Mouse (Mus musculus) spleen, postnatal 14 days (tissue): ENCODE results near the gene Ccdc185.
A peak's percentile ranks its signal among the peaks of the same experiment; 100 is the strongest.

Source experiments
- DNase-seq, 2 experiments: peaks; one replicate each; pipeline ENCODE4 v3.0.0; 2021 to 2022; ENCODE audit warnings: low spot score in 2 of 2

Ccdc185 gene

DNA sequence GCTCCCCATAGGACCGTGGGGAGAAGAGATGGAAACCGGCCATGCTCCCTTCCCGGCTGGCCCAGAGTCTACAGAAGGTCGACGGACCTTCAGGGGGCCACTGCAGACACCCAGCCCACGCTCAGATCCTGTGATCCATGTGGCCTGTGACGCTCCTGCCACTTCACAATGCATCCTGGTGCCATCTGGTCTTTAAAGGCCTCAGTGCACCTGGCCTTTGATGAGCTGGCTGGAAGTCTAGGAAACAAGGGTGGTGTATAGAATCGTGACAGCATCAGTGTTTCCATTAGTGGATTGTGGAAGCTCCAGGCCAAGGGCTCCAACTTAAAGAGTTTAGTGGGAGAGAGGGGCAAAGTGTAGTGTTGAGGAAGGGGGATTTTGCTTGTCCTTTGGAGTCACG lies at the start of gene Ccdc185:
Ccdc185 (minus strand) TSS at position 101 of the 400 bp plus-strand sequence.
- DNase-seq: no peak

GRCm38 (mm10) chr1:182797048-182797447 lies 48.1 kb upstream of the Ccdc185 start:
- DNase-seq: no peak

DNA sequence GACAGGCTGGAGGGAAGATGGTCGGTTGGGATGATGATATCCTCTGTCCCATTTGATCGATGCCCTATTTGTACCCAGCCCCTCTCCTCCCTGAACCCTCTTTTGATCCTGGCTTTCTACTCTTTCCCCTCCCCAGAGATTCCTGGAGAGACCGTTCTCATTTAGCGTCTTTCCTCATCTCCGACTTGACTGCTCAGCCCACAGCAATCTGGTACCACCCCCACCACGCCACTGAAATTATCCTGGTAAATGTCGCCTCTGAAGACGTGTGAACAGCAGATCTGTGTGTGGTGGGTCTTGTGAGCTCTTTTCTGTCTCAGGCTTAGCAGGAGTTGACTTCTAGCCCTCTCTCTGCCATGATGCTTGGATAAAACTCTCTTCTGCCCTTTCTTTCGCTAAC lies 45.6 kb upstream of the Ccdc185 start:
- no peak for DNase-seq

DNA sequence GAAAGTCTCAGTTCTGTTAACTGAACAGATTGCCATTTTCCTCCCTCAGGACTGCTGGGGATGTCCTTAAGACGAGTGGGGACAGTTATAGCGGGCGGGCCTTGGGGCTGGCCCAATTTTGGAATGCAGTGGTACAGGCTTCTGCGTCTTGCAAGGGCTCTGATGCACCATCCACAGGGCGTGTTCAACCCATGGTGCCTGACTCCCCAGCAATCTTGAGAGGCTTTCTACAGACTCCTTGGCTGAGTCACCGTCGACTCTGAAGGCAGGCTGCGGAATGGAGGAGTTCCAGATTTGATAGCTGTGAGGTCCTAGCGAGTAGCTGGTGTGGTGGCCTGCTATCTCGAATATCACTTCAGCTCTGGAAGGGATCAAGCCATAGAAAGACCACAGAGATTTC lies 45.2 kb upstream of the Ccdc185 start:
- DNase-seq: no peak

GRCm38 (mm10) chr1:182792521-182793071 lies 43.6 kb upstream of the Ccdc185 start:
- DNase-seq: peak in 1 of 2 experiments; percentile 23

DNA sequence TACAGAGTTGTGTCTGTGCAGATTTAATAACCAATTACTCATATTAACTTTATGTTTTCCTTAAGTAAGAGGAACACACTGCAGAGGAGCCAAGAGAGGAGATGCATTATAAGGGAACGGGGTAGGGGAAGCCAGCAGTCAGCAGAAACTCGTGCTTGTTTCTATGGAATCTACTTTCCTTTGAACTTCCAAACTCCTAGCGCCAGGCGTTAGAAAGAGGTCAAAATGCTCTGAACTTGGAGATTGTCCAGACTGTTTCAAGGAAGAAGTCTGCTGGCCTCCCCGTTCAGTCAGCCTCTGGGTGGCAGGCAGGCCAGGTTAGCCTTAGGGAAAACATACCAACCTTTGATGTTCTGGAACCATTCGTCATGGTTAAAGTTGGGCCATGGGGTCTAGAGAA lies 39.9 kb upstream of the Ccdc185 start:
- DNase-seq: no peak

DNA sequence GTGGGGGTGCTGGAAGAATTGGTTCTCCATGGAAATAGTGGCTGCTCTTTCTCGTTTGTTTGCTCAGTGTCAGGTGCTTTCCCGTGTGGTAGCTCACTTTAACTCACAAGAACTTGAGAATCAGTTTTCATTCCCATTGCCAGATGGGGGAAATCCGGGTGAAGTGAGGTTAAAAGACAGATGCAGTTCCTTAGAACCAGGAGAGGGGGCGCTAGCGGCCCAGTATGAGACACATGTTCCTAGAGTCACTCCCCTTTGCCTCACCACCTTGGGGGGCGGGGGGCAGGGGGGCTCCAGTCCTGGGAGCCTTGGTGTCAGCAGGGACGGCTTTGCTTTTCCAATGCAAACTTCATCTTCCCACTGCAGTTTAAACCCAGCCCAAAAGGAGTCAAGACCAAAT lies 38.0 kb upstream of the Ccdc185 start:
- DNase-seq: no peak

DNA sequence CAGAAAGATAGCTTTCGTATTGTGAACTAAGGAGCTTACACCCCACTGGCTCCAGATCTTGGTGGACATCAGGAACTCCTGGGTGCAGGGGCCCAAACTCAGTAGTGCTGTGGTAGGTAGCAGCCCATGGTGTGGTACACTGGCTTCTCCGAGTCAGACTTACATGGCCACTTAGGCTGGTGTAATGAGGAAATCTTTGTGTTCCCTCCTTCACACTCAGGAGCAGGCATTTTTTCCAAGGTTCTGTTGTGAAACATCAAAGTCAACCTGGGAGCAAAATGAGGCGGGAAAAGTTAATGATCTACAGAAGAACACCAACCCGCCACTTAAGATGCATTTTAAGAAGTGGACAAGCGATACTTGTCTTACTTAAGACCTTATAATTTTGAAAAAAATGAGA lies 36.5 kb upstream of the Ccdc185 start:
- no peak for DNase-seq

- no peak for DNase-seq
Observed at GRCm38 (mm10) chr1:182784784-182785183, 35.8 kb upstream of the Ccdc185 start.

DNA sequence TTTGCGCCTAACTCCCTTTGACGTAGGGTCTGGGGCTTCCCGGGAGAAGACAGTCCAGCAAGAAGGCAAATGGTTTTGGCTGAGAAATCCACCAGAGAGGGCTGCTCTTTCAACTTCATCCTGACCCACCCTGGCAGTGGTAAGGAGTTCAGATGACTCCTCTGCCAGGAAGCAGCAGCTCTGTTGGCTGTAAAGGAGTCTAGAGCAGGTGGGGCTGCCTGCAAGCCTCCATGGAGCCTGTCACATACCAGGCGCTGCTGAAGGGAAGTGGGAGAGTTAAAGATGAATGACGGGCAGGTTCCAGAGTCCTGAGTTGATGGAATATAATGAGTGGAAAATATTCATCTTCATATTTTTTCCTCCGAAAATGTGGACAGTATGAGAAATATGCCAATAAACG lies 34.8 kb upstream of the Ccdc185 start:
- no peak for DNase-seq

DNA sequence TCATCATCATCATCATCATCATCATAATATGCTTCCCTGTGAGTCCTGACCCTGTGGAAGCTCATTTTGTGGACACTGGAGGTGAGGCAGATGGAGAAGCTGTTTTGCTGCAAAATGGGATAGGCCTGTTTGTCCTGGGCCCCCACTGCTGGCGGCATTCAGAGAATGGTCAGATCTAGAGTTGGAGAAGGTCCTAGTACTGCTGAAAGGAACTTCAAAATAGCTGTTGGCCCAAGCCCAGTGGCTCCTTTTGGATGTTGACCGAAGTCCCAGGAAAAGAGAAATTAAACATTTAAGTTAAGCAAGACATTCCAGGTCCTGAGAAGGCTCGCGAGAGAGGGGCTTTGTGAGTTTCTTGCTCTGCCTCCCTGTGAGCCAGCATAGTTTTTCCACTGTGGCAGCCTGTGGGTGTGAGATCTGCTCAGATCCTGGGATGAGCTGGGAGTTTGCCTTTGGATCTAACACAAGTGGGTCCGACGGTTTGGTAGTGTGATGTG lies 30.1 kb upstream of the Ccdc185 start:
- no peak for DNase-seq

- DNase-seq: no peak
Observed at GRCm38 (mm10) chr1:182778225-182778624, 29.2 kb upstream of the Ccdc185 start.

- no peak for DNase-seq
Observed at GRCm38 (mm10) chr1:182776749-182777410, 27.9 kb upstream of the Ccdc185 start.

DNA sequence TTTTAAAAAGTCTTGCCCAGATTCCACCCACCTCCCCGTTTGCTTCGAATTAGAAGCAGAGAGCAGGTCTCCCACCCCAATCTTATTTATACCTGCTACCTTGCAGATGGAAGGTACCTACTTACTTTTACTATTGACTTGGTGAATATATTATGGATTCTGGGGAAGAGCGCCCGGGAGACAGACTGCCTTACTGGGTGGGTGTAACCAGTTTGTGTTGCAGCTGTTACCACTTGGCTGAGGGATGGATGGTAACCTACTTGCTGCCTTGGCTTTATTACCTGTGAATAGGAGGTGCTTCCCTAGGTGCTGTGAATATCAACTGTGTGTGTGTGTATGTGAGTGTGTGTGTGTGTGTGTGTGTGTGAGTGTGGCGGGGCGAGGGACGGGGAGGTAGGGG lies 26.6 kb upstream of the Ccdc185 start:
- DNase-seq: no peak

- DNase-seq: no peak
Observed at GRCm38 (mm10) chr1:182764541-182765281, 15.7 kb upstream of the Ccdc185 start.

DNA sequence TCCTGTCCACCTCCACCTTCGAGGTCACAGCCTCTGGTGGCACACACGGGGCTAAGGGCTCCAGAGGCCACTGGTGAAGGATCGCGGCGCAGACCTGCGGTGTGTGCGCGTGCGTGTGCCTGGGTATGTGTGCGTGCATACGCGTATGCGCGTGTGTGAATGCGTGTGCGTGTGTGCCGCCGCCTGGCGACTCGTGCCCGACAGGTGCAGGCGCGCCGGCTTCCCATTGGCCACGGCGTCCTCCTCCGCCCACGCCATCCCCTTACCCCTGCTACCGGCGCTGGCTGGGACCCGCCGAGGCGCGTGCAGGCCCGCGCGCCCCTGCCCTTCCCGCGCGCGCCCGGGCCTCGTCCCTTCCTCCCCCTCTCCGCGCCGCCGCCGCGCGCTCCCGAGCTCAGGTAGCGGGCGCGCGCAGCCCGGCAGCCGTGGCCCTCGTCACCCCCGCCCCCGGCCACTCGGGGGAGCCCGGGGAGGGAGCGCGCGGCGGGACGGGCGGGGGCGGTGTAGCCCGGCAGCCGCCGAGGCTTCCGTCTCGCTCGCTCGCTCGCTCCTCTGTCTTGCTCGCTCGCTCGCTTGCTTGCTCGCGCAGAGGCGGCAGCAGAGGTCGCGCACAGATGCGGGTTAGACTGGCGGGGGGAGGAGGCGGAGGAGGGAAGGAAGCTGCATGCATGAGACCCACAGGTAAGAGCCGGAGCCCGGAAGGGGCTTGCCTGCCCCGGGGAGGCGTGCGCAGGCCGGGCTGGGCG lies 14.9 kb upstream of the Ccdc185 start, which contains the start of gene Susd4:
Susd4 (plus strand) TSS at position 145 of the 746 bp plus-strand sequence.
- peak in 1 of 2 experiments; percentile 8 for DNase-seq

DNA sequence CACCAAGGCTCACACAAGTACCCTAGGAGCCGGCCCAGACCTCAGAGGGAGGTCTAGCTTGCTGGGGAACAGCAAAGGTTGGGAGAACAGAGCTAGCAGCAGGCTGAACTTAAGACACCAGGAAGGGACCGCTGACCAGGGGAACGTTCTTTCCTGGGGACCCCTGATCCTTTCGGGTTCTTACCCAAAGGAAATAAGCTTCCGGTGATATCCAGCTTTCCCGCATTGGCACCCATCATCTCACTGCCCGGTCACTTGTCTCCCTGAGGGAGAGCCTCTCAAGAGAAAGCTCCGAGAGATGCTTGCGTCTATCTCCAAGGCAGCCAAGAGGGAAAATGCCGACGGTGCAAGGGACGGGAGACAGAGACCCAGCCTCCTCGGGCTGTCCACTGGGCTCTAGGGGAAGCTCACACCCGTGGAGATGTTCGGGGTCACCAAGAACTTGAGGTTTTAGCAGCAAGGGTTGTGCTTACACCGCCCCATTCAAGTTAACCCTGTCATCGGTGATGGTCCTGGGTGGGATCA lies 14.3 kb upstream of the Ccdc185 start:
- no peak for DNase-seq

DNA sequence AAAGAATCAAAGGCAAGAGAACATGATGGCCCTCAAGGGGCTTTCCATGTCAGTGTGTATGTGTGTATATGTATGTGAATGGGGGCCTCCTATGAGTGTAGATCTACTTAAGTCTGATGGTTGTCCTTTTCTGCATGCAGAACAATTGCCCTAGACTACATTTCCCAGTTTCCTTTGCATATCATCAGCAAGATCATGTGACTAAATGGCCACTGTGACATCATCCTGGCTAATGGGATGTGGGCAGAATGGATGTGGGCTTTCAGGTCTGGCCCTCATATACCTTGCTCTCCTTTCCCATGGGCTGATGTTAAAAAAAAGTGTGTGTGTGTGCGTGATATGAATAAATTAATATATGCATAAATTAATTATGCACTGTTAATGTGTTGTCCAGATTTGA lies 9.8 kb upstream of the Ccdc185 start:
- no peak for DNase-seq

GRCm38 (mm10) chr1:182754865-182755264 lies 5.9 kb upstream of the Ccdc185 start:
- no peak for DNase-seq

GRCm38 (mm10) chr1:182753694-182754093 lies 4.7 kb upstream of the Ccdc185 start:
- DNase-seq: no peak

DNA sequence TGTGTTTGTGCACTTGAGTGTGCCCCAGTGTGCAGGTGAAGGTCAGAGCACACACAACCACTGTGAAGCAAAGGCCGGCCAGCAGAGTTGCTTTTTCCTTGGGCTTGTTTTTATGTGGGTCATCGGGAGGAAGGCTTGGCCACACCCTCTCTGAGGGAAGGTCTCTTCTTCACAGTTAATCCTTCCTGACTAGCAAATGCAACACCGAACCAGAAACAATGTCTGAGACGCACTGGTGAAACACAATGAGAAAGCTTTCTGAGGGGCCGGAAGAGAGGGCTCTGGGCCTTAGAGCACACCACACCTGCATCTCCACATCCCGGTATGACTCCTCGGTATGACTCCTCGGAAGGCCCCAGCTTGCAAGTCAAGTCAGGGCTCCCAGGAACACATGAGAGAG lies 2.3 kb upstream of the Ccdc185 start:
- no peak for DNase-seq

- DNase-seq: no peak
Observed at GRCm38 (mm10) chr1:182747834-182748233, 1.1 kb downstream of the Ccdc185 start.
